Mouse (Mus musculus): ENCODE measurements around the gene 2010111I01Rik.

GRCm38 (mm10) chr13:62941341-62942005 is 23.2 kb upstream of the 2010111I01Rik start:
- TF ChIP-seq POLR2A (IDR thresholded peaks at IDR 0.05; ENCODE audit: control insufficient read depth, low read depth, low read length): no peak
- TF ChIP-seq CTCF (IDR thresholded peaks at IDR 0.05; ENCODE audit: control insufficient read depth, insufficient read depth, insufficient replicate concordance, low read depth, low read length): no peak
